Mouse (Mus musculus): ENCODE measurements around the gene Cdc40.

Cdc40 gene

GRCm38 (mm10) chr10:40857599-40857998 is 25.5 kb downstream of the Cdc40 start:
- DNase-seq = no peak

GRCm38 (mm10) chr10:40856703-40857102 is 26.4 kb downstream of the Cdc40 start:
- DNase-seq = no peak

GRCm38 (mm10) chr10:40855616-40856015 is 27.5 kb downstream of the Cdc40 start:
- DNase-seq = no peak

- DNase-seq = no peak
Observed at GRCm38 (mm10) chr10:40851138-40851537, 32.0 kb downstream of the Cdc40 start.

- no peak for DNase-seq
Observed at GRCm38 (mm10) chr10:40850644-40851043, 32.5 kb downstream of the Cdc40 start.

GRCm38 (mm10) chr10:40847176-40847874 is 35.8 kb downstream of the Cdc40 start:
- no peak for DNase-seq

GRCm38 (mm10) chr10:40845626-40846025 is 37.5 kb downstream of the Cdc40 start:
- DNase-seq = no peak

GRCm38 (mm10) chr10:40844546-40844945 is 38.6 kb downstream of the Cdc40 start:
- no peak for DNase-seq

- no peak for DNase-seq
Observed at GRCm38 (mm10) chr10:40843841-40844240, 39.3 kb downstream of the Cdc40 start.

GRCm38 (mm10) chr10:40840086-40840485 is 43.0 kb downstream of the Cdc40 start:
- no peak for DNase-seq

GRCm38 (mm10) chr10:40831267-40831666 is 51.8 kb downstream of the Cdc40 start:
- DNase-seq = no peak

- no peak for DNase-seq
Observed at GRCm38 (mm10) chr10:40830312-40830711, 52.8 kb downstream of the Cdc40 start.

- DNase-seq = no peak
Observed at GRCm38 (mm10) chr10:40827706-40828105, 55.4 kb downstream of the Cdc40 start.

GRCm38 (mm10) chr10:40825952-40826351 is 57.2 kb downstream of the Cdc40 start:
- no peak for DNase-seq

GRCm38 (mm10) chr10:40816471-40816870 is 66.6 kb downstream of the Cdc40 start:
- DNase-seq = no peak

GRCm38 (mm10) chr10:40813627-40814026 is 69.5 kb downstream of the Cdc40 start:
- DNase-seq = no peak

- peak; percentile 37 to 57 for DNase-seq
Observed at GRCm38 (mm10) chr10:40809411-40809910, 73.7 kb downstream of the Cdc40 start.

- peak; percentile 18 to 22 for DNase-seq
Observed at GRCm38 (mm10) chr10:40806221-40806620, 76.9 kb downstream of the Cdc40 start.

GRCm38 (mm10) chr10:40805221-40805620 is 77.9 kb downstream of the Cdc40 start:
- no peak for DNase-seq

- no peak for DNase-seq
Observed at GRCm38 (mm10) chr10:40792115-40792514, 91.0 kb downstream of the Cdc40 start.

GRCm38 (mm10) chr10:40790406-40790805 is 92.7 kb downstream of the Cdc40 start:
- no peak for DNase-seq
